Mouse (Mus musculus) liver, adult 2 months (tissue): ENCODE results near the gene Gm11939.

Source experiments
- CTCF ChIP-seq: fragments of 200-500 bp; IDR thresholded peaks from 2 replicates; pipeline ENCODE4 v1.5.1; 2011; ENCODE audit warnings: low read depth, low read length, control low read depth
- POLR2A ChIP-seq: fragments of 200-500 bp; IDR thresholded peaks from 2 replicates; pipeline ENCODE4 v1.6.1; 2011; ENCODE audit warnings: low read length, control low read depth; ENCODE audit not compliant: insufficient read depth; ENCODE audit errors: extremely low read depth

DNA sequence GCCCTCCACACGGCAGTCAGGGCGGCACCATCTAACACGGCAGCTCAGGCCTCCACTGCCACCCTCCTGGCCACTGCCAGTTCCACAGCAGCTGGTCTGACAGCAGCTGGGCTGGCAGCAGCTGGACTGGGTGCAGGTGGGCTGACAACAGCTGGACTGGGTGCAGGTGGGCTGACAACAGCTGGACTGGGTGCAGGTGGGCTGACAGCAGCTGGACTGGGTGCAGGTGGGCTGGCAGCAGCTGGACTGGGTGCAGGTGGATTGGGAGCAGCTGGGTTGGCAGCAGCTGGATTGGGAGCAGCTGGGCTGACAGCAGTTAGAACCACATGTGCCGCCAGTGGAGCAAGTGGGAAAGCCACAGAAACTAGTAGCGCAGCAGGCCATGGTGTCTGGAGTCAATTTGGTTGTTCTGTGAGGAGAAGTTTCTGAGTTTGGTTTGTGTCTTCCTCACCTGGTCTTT, 24.0 kb upstream of the Gm11939 start, which contains the start of gene Krtap1-4:
- no peak for TF ChIP-seq CTCF
- no peak for TF ChIP-seq POLR2A
